Mouse (Mus musculus): ENCODE results near the gene Dock2. TPM values are rescaled to one million over a fixed set of nuclear protein-coding genes. Genes with fewer than 3 reads are reported as not detected.

Dock2 gene
- total RNA-seq, 2 experiments from 2014 or later, result 6.4 to 8.1 TPM

DNA sequence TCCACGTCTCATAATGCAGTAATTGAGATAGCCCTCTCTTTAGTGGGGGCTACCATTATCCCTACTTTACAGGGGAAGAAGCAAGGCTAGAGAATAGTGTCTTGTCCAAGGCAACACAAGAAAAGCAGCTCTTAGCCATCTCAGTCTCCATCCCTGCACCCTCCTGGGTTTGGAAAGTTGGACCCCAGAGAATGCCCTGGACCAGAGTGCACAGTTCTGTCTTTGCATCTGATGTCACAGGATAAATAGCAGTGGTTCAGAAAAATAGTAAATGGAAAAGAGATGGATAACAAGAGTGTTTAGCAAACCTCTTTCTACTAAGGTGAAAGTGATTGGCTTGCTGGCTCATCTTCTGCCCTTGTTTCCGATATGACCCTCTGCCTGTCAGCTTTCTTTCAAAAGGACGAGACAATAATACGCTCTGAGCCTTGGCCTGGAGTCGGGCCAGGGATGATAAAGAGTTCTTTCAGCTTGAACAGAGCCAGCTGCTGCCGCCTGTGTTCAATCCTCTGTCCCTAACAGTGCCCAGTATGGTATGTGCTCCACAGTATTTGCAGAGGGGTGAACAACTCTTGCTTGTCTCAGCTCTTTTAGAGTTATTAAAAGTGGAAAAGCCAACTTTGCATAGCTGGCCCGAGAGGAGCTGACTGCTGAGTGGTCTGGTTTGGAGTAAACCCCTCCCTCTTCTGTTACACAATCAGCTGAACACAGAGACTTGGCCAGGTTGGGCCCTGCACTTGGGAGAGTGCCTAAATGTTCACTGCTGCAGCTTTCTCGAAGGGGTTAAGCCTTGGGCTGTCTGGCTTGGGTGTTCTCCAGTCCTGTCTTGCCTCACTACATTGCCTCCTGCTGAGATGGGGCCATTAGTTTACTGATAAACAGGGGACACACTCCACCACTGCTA, 602.2 kb downstream of the Dock2 start:
- DNase-seq, result peak; percentile 56

DNA sequence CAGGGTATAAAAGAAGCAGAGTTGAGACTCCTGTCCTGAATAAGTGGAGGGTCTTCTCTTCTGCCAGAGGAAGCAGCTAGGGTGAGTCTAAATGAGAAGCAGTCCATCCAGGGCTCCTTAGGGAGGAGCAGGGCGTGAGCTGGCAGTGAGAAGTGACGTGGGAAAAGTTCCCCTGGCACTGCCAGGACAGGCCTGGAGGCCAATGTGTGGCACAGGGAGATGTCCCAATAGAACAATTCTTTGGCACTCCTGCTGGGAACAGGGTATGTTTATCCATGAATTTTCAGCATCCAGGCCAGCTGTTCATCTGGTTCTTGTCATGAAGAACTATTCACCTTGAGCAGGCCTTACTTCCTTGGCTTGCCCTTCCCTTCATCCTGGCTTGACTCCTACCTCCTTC, 604.9 kb downstream of the Dock2 start:
- DNase-seq, result peak; percentile 55

Other genes with a start within 250 kb of the Dock2 start
- 1 to 10 TPM; 4.4 to 5.6 TPM for gene Spdl1, start 49.7 kb upstream of the Dock2 start, total RNA-seq (2021)